Mouse (Mus musculus): ENCODE data around the gene Kat6b. TPM values are rescaled to one million over a fixed set of nuclear protein-coding genes. Genes with fewer than 3 reads are reported as not detected.

Kat6b gene
- polyA plus RNA-seq, 1 experiment: 22.5 TPM

GRCm38 (mm10) chr14:21565541-21566353 lies 84.5 kb downstream of the Kat6b start:
- H3K4me1 ChIP-seq (ENCODE audit: control insufficient read depth, insufficient read depth, low read length): peaks cover 8% of the 10 kb centered on the region
- H3K27ac ChIP-seq (ENCODE audit: insufficient read depth, low read length): no peak overlapping the region
- no peak for DNase-seq
- no peaks in the 10 kb centered on the region for H3K27me3 ChIP-seq (ENCODE audit: control insufficient read depth, insufficient read depth, low read length)
- WGBS: 54% methylated on average over 10 of the region's 10 CpGs
- no peak overlapping the region for H3K4me3 ChIP-seq (replicated peaks; ENCODE audit: insufficient read depth, low read depth, low read length)
- no peak for TF ChIP-seq POLR2A (IDR thresholded peaks at IDR 0.05; ENCODE audit: borderline replicate concordance, insufficient read depth, low read length)
- TF ChIP-seq CTCF (IDR thresholded peaks at IDR 0.05; ENCODE audit: borderline replicate concordance, insufficient read depth, low read depth, low read length): no peak

DNA sequence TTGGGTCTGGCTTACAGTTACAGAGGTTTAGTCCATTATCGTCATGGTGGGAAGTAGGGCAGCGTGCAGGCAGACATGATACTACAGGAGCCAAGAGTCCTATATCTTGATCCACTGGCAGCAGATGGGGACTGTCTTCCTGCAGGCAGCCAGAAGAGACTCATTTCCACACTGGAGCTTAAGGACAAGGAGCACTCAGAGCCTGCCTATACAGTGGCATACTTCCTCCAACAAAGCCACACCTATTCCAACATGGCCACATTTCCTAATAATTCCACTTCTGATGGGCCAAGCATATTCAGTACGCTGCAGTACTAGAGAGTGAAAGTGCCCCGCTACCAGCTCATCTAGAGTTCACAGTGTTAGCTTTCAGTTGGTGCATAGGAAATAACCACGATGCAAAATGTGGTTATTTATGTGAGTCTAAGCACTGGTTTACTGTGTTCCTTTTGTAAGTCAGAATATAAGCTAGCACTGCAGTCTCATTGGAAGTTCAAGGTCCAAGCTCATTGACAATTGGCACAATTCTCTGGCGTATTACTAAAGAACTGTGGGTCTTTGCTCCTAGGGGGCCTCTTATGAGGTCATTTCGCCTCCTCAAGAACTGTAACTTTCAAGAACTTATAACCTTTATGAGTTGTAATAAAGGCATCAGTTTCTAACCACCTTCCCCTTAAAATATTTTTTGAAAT lies 86.2 kb downstream of the Kat6b start:
- H3K27ac ChIP-seq (ENCODE audit: insufficient read depth, low read length): peak overlapping the region; percentile 44; the same call in 1 of the 2 replicates
- WGBS: 78% methylated on average over 7 of the region's 7 CpGs
- no peaks in the 10 kb centered on the region for H3K27me3 ChIP-seq (ENCODE audit: control insufficient read depth, insufficient read depth, low read length)
- TF ChIP-seq POLR2A (IDR thresholded peaks at IDR 0.05; ENCODE audit: borderline replicate concordance, insufficient read depth, low read length) (no peak), CTCF (IDR thresholded peaks at IDR 0.05; ENCODE audit: borderline replicate concordance, insufficient read depth, low read depth, low read length) (no peak)
- DNase-seq: no peak
- peaks cover 14% of the 10 kb centered on the region for H3K4me1 ChIP-seq (ENCODE audit: control insufficient read depth, insufficient read depth, low read length)
- no peak overlapping the region for H3K4me3 ChIP-seq (replicated peaks; ENCODE audit: insufficient read depth, low read depth, low read length)

DNA sequence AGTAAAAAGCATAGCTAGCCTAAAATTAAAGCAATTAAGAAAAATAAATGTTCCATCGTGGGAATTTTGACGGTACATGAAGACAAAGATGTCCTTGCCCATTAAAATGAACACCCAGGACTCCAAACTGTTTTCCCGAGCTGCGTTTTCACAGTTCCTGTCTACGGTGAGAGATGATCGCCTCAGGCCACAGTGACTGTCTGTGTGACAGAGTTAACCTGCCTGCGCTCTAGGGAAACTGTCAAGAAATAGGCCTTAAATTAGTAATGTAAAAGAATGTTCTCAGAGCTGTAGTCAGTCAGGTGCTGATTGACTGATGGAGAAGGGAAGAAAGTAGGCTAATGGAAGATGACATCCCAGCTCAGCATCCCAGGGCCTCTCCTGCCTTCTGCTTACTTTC lies 87.6 kb downstream of the Kat6b start:
- WGBS: 94% methylated on average over 7 of the region's 7 CpGs
- no peaks in the 10 kb centered on the region for H3K27me3 ChIP-seq (ENCODE audit: control insufficient read depth, insufficient read depth, low read length)
- H3K27ac ChIP-seq (ENCODE audit: insufficient read depth, low read length): no peak overlapping the region
- peaks cover 14% of the 10 kb centered on the region for H3K4me1 ChIP-seq (ENCODE audit: control insufficient read depth, insufficient read depth, low read length)
- no peak overlapping the region for H3K4me3 ChIP-seq (replicated peaks; ENCODE audit: insufficient read depth, low read depth, low read length)
- DNase-seq: no peak
- no peak for TF ChIP-seq POLR2A (IDR thresholded peaks at IDR 0.05; ENCODE audit: borderline replicate concordance, insufficient read depth, low read length)
- no peak for TF ChIP-seq CTCF (IDR thresholded peaks at IDR 0.05; ENCODE audit: borderline replicate concordance, insufficient read depth, low read depth, low read length)

GRCm38 (mm10) chr14:21574686-21575309 lies 93.6 kb downstream of the Kat6b start:
- WGBS: 83% methylated on average over 8 of the region's 8 CpGs

DNA sequence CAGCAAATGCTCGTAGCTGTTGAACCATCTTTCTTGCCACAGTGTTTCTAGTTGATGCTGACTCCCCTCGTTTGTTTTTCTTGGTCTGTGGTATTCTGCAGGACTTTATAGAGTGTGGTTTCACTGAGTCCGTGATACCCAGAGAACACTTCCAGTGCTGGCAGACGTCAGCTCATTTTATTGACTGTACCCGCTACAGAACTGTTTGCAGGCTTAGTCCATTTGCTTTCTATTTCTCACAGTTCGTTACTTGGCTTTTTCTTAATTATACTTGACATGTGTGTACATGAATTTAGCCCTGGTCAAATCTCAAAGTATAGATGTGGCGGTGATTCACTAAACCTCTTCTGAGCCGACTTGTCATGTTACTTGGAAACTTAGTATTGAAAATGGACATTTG lies 95.6 kb downstream of the Kat6b start:
- H3K4me1 ChIP-seq (ENCODE audit: control insufficient read depth, insufficient read depth, low read length): peaks cover 3% of the 10 kb centered on the region; the same call in 1 of the 2 replicates
- 73% methylated on average over 8 of the region's 8 CpGs for WGBS
- no peak overlapping the region for H3K27ac ChIP-seq (ENCODE audit: insufficient read depth, low read length)
- no peaks in the 10 kb centered on the region for H3K27me3 ChIP-seq (ENCODE audit: control insufficient read depth, insufficient read depth, low read length)
- DNase-seq: no peak
- TF ChIP-seq POLR2A (IDR thresholded peaks at IDR 0.05; ENCODE audit: borderline replicate concordance, insufficient read depth, low read length): no peak
- no peak for TF ChIP-seq CTCF (IDR thresholded peaks at IDR 0.05; ENCODE audit: borderline replicate concordance, insufficient read depth, low read depth, low read length)
- no peak overlapping the region for H3K4me3 ChIP-seq (replicated peaks; ENCODE audit: insufficient read depth, low read depth, low read length)

More at GRCm38 (mm10) chr14:21574686-21575309, 93.6 kb downstream of the Kat6b start:
- no peak overlapping the region for H3K4me3 ChIP-seq (replicated peaks; ENCODE audit: insufficient read depth, low read depth, low read length)
- TF ChIP-seq POLR2A (IDR thresholded peaks at IDR 0.05; ENCODE audit: borderline replicate concordance, insufficient read depth, low read length) (no peak), CTCF (IDR thresholded peaks at IDR 0.05; ENCODE audit: borderline replicate concordance, insufficient read depth, low read depth, low read length) (no peak)
- no peak for DNase-seq
- H3K27ac ChIP-seq (ENCODE audit: insufficient read depth, low read length): no peak overlapping the region
- H3K4me1 ChIP-seq (ENCODE audit: control insufficient read depth, insufficient read depth, low read length): peaks cover 9% of the 10 kb centered on the region
- H3K27me3 ChIP-seq (ENCODE audit: control insufficient read depth, insufficient read depth, low read length): no peaks in the 10 kb centered on the region

DNA sequence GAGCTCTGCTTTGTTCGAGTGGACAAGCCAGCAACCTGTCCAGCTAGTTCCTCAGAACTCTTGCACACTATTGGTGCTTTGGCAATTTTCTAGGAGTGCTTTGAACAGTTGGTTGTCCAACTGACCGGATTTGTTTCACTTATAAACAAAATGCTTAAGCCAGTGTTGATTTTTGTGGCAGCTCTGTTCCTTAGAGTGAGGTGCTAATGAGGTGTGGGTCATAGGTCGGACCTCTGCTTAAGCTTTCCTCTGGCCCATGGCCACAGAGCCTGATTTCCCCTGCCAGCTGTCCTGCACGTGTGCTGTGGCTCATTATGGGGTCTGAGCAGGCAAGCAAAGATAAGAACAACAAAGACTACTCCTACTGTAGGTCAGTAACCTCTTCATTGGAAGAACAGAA lies 100.0 kb downstream of the Kat6b start:
- TF ChIP-seq POLR2A (IDR thresholded peaks at IDR 0.05; ENCODE audit: borderline replicate concordance, insufficient read depth, low read length): no peak
- no peak for TF ChIP-seq CTCF (IDR thresholded peaks at IDR 0.05; ENCODE audit: borderline replicate concordance, insufficient read depth, low read depth, low read length)
- Histone ChIP-seq H3K4me3 (replicated peaks; ENCODE audit: insufficient read depth, low read depth, low read length) (no peak overlapping the region), H3K27ac (ENCODE audit: insufficient read depth, low read length) (no peak overlapping the region), H3K27me3 (ENCODE audit: control insufficient read depth, insufficient read depth, low read length) (no peaks in the 10 kb centered on the region), H3K4me1 (ENCODE audit: control insufficient read depth, insufficient read depth, low read length) (peaks cover 7% of the 10 kb centered on the region; the same call in 1 of the 2 replicates)
- no peak for DNase-seq
- WGBS: 31% methylated on average over 4 of the region's 4 CpGs

- H3K4me3 ChIP-seq (replicated peaks; ENCODE audit: insufficient read depth, low read depth, low read length): no peak overlapping the region
- no peak for TF ChIP-seq CTCF (IDR thresholded peaks at IDR 0.05; ENCODE audit: borderline replicate concordance, insufficient read depth, low read depth, low read length)
- TF ChIP-seq POLR2A (IDR thresholded peaks at IDR 0.05; ENCODE audit: borderline replicate concordance, insufficient read depth, low read length): no peak
- H3K4me1 ChIP-seq (ENCODE audit: control insufficient read depth, insufficient read depth, low read length): peaks cover 9% of the 10 kb centered on the region; the same call in 1 of the 2 replicates
- no peaks in the 10 kb centered on the region for H3K27me3 ChIP-seq (ENCODE audit: control insufficient read depth, insufficient read depth, low read length)
- H3K27ac ChIP-seq (ENCODE audit: insufficient read depth, low read length): no peak overlapping the region
- DNase-seq: no peak
- 93% methylated on average over 3 of the region's 3 CpGs for WGBS
Measured at GRCm38 (mm10) chr14:21582301-21582700, 101.1 kb downstream of the Kat6b start.
